Mouse (Mus musculus) urinary bladder, postnatal 25 days (tissue): ENCODE measurements around the gene Itpkc.

ENCODE experiments used
- DNase-seq: peaks from one replicate; pipeline ENCODE4 v3.0.0; 2022; ENCODE audit warnings: low spot score

The Itpkc gene

DNA sequence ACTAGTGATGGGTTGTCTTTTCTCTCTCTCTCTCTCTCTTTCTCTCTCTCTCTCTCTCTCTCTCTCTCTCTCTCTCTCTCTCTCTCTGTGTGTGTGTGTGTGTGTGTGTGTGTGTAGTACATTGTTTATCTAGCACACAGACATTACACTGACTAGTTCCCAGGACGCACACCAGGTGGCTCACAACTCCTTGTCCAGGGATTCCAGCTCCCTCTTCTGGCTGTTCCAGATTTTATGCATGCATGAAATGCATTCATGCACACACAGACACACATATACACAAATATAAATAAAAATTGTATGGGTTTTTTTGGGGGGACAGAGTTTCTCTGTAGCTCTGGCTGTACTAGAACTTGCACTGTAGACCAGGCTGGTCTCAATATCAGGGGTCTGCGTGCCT, 9.1 kb upstream of the Itpkc start:
- no peak for DNase-seq

GRCm38 (mm10) chr7:27235726-27236125, 7.3 kb upstream of the Itpkc start:
- no peak for DNase-seq

GRCm38 (mm10) chr7:27233300-27233699, 4.8 kb upstream of the Itpkc start:
- no peak for DNase-seq

GRCm38 (mm10) chr7:27232781-27233281, 4.4 kb upstream of the Itpkc start, which contains the start of gene Coq8b:
Coq8b (plus strand) TSS chr7:27233023.
- DNase-seq = peak; percentile 85

GRCm38 (mm10) chr7:27231693-27232331, 3.4 kb upstream of the Itpkc start:
- DNase-seq = peak; percentile 57

GRCm38 (mm10) chr7:27230781-27231180, 2.3 kb upstream of the Itpkc start:
- no peak for DNase-seq

DNA sequence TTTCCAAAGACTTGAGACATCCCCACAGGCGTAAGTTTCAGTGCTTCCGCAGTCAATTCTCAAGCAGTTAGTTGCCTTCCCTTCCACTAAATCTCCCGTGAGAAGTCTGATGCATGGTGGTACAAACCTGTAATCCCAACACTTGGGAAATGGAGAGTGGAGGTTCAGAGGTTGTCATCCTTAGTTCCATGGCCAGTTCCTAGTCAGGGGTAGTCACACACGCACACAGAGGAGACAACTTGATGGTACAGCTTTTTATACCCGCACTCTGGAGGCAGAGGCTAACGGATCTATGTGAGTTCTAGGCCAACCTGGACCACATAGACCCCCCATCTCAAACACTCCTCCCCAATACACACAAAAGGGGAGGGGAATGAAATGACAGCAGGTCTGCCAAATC, 404 bp upstream of the Itpkc start:
- no peak for DNase-seq

- no peak for DNase-seq
These were observed 785 bp downstream of the Itpkc start for GRCm38 (mm10) chr7:27227676-27228075.

- no peak for DNase-seq
These were observed 1.2 kb downstream of the Itpkc start for GRCm38 (mm10) chr7:27227276-27227675.

DNA sequence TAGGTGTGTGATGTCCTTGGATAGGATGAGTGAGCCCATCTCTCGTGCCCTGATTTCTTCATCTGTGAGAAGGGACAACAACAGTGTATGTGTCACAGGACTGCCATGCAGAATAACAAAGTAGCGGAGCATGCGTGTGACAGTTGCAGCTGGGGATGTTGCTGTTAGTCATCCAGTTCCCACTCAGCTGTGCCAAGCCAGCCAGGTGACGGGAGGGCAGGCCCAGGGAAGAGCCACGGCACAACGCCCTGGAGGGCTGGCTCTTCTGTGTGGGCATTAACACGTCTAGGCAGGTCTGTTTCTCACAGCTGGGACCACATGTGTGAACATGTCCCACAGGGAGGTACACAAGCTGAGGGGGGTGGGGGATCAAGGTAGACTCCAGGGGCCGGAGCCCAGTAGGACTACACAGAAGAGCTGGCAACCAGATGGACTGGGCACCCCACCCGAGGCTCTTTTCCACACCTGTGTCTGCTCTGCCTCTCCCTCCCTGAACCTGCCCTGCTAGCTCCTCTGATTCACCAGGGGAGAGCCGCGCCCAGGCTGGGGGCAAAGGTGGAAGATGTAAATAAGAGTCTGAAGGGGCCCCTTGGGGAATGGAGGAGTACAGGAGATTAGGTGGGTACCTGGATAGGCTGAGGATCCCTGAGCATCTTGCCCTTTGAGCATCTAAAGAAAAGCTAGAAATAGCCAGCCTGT, 3.4 kb downstream of the Itpkc start:
- peak; percentile 30 for DNase-seq

- DNase-seq = no peak
These were observed 5.9 kb downstream of the Itpkc start for GRCm38 (mm10) chr7:27222538-27222937.

GRCm38 (mm10) chr7:27221939-27222338, 6.5 kb downstream of the Itpkc start:
- no peak for DNase-seq

GRCm38 (mm10) chr7:27219937-27220336, 8.5 kb downstream of the Itpkc start:
- no peak for DNase-seq

DNA sequence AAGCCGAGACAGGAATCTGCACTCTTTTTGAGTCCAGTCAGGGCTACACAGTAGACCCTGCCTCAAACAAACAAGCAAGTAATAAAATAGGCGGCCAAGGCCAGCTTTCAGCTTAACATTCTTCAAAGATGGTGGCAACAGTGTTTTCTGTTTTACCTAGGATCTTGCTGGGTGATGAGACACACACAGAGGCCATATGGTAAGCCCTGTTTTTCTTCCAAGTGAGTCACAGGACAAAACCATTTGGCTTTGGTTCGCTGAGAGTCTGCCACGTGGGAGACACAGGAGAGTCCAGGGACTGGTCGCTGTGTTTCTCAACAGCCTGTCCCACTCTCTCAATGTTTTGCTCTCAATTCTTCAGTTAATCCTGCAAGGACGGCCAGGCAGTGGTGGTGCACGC, 9.9 kb downstream of the Itpkc start:
- no peak for DNase-seq

DNA sequence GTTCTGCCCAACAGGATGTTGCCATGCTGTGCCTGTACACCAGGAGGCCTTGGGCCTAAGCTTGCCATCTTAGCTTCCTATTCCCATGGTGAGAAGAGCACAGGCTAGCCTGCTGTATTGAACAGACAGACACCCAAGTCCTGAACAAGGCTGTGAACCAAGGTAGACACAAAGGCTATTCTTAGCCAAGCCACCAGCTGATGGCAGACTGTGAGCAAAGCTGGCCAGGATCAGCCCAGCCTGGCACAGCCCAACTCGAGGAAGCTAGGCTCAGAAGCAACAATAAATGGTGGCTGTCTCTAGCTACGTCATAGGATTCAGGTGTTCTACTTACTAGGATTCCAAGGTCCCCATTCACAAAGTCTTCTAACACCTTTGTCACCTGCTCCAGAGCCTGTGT, 15.8 kb downstream of the Itpkc start:
- no peak for DNase-seq

GRCm38 (mm10) chr7:27203730-27204449, 24.6 kb downstream of the Itpkc start:
- no peak for DNase-seq

DNA sequence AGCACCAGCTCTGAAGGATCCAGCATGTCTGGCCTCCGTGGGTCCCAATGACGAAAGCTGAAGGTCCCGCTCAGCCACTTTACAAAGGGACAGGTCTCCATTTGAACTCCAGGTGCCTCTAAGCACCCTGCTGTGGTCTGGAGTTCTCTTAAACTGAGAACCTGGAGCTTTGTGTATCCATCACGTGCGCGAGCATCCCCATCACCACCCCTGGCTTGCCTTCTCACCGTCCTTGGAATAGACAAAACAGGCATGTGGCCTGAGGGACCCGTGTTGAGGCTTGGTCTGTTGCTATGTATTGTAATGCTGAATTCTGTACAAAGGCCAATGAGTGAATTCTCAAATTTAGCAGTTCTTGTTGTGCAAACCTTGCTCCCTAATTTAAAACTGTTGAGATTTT, 29.7 kb downstream of the Itpkc start:
- no peak for DNase-seq

DNA sequence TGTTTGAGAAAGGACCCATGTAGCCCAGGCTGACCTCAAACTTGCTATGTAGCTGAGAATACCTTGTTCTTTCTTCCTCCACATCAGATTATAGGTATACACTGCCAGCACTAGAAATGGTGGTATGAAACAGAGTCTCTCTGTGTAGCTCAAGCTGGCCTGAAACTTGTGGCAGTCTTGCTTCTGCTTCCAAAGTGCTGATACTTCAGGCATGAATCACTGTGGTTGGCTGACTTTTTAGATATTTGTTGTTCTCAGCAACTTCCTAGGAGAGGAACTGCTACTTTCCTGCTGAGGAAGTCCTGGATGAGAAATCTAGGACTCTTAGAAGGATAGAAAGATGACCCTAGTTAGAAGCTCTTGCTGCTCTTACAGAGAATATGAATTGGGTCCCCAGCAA, 30.1 kb downstream of the Itpkc start:
- DNase-seq = no peak

DNA sequence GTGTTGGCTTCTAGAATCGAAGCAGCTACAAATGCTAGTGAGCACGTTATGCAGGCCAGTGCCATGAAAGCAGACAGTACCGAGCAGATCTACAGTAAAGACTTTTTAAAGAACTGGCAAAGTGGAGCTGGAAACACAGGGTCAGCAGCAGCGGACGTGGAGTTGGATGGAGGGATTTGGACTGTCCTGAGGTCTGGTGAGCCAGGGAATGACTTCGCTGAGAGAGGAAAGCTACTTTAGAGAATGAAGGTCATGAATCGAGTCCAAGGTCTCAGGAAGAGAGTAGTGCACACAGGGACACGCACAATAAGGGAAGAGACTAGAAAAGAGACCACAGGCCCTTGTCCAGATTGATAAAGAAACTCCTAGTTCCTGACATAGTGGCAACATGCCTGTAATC, 30.8 kb downstream of the Itpkc start:
- DNase-seq = no peak

- DNase-seq = no peak
These were observed 31.3 kb downstream of the Itpkc start for GRCm38 (mm10) chr7:27197136-27197535.

DNA sequence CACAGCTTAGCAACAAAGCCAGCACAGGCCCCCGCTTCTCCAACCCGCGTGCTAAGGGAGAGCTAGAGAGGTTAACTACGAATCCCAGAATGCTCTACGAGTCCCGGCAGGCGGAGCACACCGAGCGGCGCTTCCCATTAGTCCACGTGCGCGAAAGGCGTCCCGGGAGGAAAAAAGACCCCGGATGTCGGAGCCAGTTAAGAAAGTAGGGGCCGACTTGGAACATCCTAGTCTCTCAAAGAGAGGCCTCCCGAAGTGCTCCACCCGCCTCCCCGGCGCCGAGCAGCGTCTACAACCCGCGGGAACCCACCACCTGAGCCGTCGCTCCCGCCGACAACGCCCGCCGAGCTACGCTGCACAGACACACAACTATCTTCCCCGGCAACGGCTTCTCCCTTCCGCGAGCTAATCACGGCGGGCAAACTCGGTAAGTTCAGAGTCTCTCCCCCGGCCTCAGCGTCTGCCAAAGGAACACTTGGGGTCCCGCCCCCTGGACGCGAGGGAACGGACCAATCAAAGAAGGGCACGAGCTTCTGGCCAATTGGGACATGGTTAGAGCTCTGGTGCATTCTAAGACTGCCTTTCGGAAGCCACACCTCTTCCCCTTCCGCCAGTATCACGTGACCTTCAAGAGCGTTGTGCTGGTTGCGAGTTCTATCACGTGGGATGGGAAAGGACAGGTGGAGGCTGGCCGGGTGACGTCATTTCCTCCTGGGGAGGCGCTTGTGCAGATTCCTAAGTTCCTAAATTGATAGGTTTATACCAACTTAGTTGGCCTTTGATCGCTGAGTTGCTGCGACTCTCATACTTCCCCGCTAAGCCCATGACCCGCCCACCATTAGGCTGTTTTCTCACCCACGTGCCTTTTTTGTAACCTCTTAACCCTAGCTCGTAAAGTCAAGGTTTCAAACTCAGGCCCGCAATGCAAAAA, 32.5 kb downstream of the Itpkc start, which contains the start of the genes BC024978 and Snrpa:
BC024978 (plus strand) TSS at position 101 of the 931 bp plus-strand sequence.
Snrpa (minus strand) TSS at position 591 of the 931 bp plus-strand sequence.
- peak; percentile 87 for DNase-seq

- no peak for DNase-seq
These were observed 34.7 kb downstream of the Itpkc start for GRCm38 (mm10) chr7:27193731-27194130.
